Mouse (Mus musculus) kidney, postnatal 4 days (tissue): Measurements from ENCODE around the gene Pbx3.
A peak's percentile ranks its signal among the peaks of the same experiment; 100 is the strongest.

Source experiments
- DNase-seq, 2 experiments: peaks; one replicate each; pipeline ENCODE4 v3.0.0; 2021; ENCODE audit warnings: mixed read lengths in 2 of 2

The Pbx3 gene

DNA sequence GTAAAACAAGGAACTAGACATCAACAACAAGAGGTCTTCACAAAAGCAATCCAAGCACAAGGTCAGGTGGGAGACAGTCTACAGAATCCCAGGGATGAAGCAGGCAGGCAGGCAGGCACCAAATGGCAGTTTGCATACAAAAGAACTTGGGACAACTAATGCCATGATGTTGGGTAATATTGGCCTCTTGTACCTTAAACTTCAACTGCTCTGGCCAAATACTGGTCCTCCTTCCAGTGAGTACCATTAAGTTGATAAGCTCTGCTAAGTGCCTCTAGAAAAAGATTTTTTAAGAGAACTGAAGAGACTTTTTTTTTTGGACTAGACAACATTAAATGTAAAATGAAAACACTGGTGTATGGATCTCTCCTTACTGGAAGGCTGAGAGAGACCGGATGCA is 83.2 kb downstream of the Pbx3 start:
- DNase-seq: no peak

DNA sequence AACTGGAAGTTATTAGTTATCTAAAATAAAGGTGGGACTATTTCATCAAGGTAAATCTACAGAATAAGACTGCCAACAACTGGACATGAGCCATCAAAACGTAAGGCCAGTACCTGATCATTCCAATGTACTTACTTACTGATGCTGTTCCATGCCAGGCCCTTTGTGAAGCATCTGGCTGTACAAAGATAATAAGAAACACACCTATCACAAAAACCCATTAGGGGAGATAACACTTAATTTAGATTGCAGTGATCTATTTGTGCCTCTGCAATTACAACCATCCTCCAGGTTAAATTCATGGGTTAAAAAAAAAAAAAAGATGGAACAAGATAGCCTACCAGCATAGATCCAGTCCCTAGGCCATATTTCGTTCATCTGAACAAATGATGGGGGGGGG is 88.7 kb downstream of the Pbx3 start:
- DNase-seq: no peak

- DNase-seq: no peak
Measured at GRCm38 (mm10) chr2:34280996-34281395, 91.9 kb downstream of the Pbx3 start.

- no peak for DNase-seq
Measured at GRCm38 (mm10) chr2:34279726-34280125, 93.2 kb downstream of the Pbx3 start.

GRCm38 (mm10) chr2:34275630-34276193 is 97.2 kb downstream of the Pbx3 start:
- DNase-seq: no peak

- DNase-seq: no peak
Measured at GRCm38 (mm10) chr2:34262046-34262445, 110.9 kb downstream of the Pbx3 start.

- no peak for DNase-seq
Measured at GRCm38 (mm10) chr2:34260653-34261076, 112.3 kb downstream of the Pbx3 start.

DNA sequence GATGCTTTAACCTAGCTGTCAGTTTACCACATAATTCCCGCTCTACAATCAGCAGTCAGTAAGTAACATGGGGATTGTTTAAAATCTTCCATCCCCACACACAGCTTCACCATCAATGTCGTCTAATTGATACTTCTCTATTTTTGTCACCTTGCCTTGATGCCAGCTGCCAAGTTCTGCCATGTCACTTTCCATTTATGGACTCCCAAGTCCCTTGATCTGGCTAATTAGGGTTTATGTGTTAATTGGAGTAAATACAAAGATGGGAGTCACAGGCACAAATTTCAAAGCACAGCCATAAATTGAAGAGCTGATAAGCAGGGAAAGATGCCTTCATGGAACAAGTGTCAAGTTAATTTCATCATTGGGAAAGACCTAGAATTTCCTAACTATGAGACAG is 114.7 kb downstream of the Pbx3 start:
- DNase-seq: no peak

DNA sequence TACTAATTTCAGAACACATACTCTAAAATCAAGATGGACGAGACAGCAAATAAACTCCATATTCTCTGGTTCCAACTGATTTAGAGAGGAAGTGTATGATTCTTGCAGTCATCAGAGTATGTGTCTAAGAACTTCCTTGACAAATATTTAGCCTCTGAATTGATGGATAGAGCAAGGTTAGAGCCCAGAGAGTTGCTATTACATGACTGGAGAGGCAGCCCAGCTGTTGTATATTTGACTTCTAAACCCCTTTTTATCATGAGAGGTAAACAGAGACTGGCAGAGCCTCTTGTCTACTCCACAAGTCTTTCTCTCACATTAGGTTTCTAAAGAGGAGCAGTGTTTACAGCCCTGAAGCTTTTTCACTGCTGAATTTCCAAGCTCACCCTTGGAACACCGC is 115.3 kb downstream of the Pbx3 start:
- DNase-seq: no peak

GRCm38 (mm10) chr2:34256000-34256553 is 116.9 kb downstream of the Pbx3 start:
- DNase-seq: peak in 1 of 2 experiments; percentile 5

GRCm38 (mm10) chr2:34253627-34254026 is 119.3 kb downstream of the Pbx3 start:
- DNase-seq: no peak

- DNase-seq: no peak
Measured at GRCm38 (mm10) chr2:34253111-34253510, 119.8 kb downstream of the Pbx3 start.

- no peak for DNase-seq
Measured at GRCm38 (mm10) chr2:34252286-34252685, 120.7 kb downstream of the Pbx3 start.

DNA sequence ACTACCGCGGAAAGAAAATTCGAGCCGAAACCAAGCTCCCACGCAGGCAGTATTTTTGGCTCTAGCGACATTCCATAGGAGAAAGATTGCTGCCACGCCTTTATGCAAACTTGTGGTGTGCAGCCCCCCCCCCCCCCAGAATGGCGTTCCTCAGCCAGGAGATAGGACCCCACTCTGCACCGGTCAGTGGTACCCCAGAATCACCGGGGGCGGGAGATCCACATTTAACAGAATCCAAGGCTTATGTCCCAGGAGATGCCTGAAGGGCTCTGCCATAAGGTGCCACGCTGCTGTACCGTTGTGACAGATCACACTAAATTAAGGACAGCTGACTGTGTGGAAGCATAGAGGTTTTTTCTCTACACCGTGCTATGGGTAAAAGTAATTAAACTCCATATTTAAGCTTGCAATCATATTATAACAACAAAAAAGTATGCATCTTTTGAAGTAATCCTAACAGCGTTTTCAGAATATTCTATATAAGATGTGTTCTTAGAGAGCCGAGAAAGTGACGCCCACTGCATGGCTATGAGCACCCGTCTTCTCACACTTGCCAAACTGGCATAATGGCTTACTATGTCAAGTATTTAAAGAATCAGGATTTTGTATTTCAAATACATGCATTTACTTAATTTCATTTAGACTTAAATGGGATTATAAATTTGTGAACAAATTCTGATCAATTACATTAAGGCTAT is 122.8 kb downstream of the Pbx3 start:
- no peak for DNase-seq

- peak; percentile 72 to 80 for DNase-seq
Measured at GRCm38 (mm10) chr2:34249141-34249960, 123.6 kb downstream of the Pbx3 start.

- DNase-seq: no peak
Measured at GRCm38 (mm10) chr2:34240885-34241284, 132.1 kb downstream of the Pbx3 start.

- DNase-seq: no peak
Measured at GRCm38 (mm10) chr2:34239315-34239858, 133.6 kb downstream of the Pbx3 start.

DNA sequence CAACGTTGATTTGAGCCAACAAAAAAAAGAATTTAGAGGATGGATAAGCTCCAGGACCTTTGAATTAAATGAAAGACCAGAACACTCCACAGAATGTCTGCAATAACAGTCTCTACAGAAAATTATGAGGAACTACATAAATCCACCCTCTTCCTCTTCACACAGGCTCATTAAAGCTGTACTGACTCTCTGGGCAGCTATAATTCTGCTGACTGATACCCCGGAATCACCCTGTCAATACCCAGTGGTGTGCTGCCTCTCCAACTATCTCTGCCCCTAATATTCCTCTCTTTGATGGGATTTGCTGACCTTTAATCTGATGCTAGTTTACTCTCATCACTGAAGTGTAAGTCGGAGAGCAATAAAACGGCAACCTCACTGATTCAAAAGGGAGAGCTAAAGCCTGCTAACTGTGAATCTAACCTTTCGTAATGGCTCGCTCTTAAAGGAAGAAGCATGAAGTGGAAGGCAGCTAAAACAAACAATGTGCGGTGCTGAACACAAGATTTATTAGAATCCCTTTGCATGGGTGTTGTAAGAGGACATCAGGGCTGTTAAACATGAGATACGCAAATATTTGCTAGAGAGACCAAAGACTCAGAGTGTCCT is 137.4 kb downstream of the Pbx3 start:
- DNase-seq: no peak

- no peak for DNase-seq
Measured at GRCm38 (mm10) chr2:34234274-34234673, 138.7 kb downstream of the Pbx3 start.

DNA sequence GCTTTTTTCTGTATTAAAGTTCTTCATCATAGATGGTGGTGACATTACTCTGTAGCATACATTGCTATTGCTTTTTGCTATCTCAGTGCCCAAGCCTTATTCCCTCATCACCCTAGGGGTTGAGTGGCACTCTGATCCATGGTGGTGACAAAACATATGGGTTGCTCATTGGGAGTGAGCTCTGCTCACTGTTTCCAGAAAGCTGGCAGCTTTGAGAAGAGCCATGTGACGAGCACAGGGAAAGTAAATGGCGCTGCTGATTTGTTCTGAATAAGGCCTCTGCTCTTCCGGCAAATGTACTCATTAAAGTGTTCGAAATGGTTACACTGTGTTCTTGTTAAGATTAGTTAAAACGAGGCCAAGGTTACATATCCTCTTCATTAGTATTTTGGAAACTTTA is 139.7 kb downstream of the Pbx3 start:
- no peak for DNase-seq

- DNase-seq: no peak
Measured at GRCm38 (mm10) chr2:34227688-34228087, 145.3 kb downstream of the Pbx3 start.

DNA sequence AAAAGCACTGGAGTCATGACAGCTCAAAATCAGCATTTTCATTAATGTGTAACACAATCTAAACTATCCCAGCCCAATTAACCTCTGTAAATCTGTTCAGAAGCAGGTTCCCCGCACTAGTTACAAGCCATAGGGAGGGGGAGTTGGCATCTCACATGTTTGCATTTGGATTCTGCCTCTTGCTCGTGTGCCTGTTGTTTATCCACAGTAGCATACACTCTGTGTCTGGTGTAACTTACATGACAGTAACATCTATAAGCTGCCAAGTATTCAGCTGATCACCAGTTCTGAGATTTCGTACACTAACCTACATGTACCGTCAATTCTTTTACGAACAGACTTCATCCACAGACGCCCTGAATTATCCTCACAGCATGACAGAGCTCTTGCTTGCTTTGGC is 147.5 kb downstream of the Pbx3 start:
- no peak for DNase-seq

- no peak for DNase-seq
Measured at GRCm38 (mm10) chr2:34221477-34221876, 151.5 kb downstream of the Pbx3 start.
